Mouse (Mus musculus): ENCODE measurements around the gene Dync1h1.
A peak's percentile ranks its signal among the peaks of the same experiment; 100 is the strongest.

Gene Dync1h1

DNA sequence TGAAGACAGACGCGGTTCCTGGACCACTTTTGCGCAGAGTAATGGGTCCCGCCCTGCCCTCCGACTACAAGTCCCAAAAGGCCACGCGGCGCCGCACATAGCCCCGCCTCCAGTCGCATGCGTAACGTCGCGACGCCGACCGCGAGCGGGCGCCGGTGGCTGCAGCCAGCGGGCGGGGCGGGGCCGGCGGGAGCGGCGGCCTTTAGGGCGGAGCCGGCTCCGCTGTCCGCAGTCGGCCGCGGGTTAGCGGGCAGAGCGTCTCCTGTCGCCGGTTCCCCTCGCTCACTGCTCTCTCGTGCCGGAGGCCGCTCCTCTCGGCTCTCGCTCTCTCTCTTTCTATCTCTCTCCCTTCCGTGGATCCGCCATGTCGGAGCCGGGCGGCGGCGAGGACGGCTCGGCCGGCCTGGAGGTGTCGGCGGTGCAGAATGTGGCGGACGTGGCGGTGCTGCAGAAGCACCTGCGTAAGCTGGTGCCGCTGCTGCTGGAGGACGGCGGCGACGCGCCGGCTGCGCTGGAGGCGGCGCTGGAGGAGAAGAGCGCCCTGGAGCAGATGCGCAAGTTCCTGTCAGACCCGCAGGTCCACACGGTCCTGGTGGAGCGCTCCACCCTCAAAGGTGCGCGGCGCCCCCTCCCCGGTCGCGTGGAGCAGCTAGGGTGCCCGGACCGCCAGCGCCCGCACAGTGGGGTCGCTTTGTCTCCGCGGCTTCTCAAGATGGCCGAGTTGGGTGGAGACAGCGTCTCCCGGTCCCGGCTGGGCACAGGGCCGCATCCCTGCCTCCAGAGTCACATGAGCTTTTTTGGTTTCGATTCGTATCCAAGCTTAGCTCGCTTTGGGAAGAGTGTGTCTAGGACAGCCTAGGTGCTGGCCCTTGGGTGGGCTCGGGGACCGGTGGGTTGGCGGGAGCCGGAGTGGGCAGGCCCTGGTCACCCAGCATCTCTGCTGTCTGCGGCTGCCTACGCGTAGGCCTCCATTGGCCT lies at the start of gene Dync1h1:
Gene Dync1h1 (plus strand): TSS at position 212 of the 978 bp plus-strand sequence.
- peak; percentile 67 for DNase-seq (ENCODE audit: extremely low read depth, low read depth)

DNA sequence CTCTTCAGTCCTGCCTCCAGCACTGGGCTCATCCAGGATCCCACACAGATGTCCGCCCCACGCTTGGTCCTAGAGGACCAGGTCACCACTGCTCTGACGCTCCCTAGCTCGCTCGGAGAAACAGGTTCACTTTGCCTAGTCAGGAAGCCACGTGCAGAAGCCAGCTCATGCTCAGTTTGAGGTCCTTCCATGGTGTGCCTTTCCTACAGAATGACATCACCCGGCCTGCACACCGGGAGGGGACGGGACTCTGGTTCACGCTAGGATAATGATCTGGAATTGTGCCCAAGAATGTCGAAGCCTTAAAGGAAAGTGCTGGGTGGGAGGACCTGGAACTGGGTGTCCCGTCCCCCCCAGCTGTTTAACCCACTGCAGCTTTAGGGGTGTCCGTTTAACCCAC lies 49.1 kb upstream of the Dync1h1 start:
- no peak for DNase-seq (ENCODE audit: extremely low read depth, low read depth)

DNA sequence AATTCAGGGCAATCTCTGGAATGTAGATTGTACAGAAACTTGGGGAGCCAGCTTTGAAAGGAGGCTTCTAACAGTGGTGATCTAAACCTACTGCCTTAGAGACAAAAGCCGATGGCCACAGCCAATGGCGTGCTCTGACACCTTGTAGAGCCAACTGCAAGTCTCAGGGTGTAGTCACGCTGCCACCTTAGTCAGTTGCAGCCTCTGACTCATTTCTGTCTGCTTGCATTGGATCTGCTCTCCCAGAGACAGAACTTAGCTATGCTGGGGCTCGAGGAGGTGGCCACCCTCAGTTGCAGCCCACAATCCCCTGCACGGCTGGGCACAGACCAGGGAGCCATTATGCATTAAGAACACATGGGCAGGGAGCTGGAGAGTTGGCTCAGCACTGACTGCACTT lies 47.9 kb upstream of the Dync1h1 start:
- DNase-seq (ENCODE audit: extremely low read depth, low read depth), result no peak

DNA sequence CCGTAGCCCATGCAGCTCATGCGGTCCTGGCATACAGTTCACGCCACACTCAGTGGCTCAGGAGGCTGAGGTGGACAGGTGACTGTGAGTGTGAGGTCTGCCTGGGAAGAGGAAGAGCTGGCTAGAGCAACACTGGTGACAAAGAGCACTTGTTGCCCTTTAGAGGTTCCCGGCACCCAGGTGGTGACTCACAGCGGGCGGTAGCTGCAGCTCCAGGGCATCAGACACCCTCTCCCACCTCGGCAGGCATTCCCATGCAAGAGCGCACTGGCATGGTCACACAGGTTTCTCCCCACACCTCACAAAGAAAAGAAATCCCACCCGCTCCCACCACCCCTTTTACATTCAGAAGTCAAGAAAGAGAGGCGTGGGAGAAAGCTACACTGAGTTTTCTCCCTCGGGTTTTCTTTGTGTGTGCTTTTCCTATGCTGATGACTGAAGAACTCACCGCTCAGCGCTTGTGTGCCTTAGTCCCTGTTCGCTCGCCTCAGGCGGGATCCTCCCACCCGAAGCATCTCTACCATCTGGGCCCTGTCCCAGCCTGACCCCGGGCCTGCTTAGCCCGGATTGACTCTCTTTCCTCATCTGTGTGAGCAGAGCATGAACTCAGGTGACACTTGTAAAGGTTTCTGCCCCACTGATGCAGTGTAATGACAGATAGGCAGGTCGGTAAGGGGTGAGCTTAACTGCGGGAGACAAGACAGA lies 45.6 kb upstream of the Dync1h1 start:
- no peak for DNase-seq (ENCODE audit: extremely low read depth, low read depth)

DNA sequence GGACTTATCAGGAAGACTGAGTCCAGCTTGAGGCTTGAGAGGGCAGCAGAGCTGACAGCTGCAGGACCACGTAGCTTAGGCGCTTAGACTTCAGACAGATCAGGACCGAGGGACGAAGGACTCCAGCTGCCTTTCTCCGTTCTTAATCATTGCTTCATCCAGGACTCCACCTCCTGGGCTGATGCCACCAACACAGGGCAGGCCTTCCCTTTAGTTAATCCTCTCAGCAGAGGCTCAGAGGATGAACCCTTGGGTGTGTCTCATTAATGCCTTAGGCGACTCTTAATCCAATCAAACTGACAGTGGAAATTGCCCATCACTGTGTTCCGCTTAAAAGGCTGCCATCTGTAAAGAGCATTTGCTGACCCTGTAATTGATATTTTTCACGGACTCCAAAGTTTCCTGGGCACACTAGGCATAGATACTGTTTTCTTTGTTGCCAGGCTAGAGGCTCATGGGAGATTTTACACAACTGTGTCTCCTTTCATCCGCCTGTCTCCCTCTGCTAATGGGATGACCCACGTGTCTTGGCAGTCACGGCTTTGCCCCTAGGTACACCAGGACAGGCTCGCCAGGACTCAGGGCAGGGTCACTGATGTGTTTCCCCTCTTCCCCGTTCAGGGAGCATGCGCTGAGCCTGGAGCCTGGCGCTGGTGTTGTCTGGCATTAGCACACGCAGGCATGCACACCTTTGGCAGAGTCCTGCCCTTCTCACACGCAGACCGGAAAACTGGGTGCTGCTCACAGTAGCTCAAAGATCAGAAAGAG lies 44.2 kb upstream of the Dync1h1 start:
- DNase-seq (ENCODE audit: extremely low read depth, low read depth), result no peak

DNA sequence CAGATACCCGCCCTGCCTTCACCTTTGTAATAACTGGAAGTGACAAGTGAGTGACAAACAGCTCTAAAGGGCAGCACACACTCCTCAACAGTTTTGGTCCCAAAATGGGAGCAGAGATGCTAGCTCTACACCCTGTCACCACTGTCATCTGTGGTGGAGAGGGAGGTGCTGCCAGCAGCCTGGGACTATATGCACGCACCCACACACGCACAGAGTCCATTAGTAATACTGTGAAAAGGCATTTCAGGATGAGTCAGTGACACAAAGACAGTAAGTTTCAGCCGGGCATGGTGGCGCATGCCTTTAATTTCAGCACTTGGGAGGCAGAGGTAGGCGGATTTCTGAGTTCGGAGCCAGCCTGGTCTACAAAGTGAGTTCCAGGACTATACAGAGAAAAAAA lies 43.1 kb upstream of the Dync1h1 start:
- no peak for DNase-seq (ENCODE audit: extremely low read depth, low read depth)

DNA sequence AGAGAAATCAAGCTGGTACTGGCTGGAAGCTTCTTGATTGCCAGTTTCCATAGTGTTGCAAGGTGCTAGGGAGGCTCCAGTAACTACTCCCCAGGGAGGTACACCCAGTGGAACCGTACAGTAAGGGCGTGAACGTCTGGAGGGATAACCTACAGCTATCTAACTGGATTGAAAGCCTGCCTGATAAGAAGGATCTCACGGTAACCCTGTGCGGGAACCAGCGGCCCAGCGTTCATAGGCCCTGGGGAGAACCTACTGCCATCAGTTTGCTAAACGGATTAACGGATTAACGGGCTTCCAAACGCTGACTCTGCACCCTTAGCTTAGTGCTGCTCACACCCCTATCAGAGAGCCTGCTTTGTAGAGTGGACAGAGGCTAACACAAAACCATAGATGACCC lies 37.9 kb upstream of the Dync1h1 start:
- DNase-seq (ENCODE audit: extremely low read depth, low read depth), result no peak

DNA sequence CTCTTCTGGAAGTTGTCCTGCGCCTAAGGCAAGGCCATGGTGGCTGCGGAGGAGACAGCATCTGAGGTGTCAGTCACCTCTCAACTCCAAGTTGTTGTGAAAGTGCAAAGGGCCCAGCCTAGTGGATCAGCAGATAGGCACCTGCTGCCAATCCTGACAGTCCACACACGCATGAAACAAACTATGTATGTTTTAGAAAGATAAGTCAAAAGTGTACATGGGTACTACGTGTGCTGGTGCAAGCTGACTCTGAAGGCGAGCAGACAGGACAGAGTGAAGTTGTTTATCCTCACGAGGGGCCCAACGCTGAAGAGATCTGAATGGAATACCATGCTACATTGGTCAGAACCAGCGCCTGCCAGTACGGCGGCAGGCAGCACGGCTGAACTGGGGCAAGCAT lies 36.4 kb upstream of the Dync1h1 start:
- no peak for DNase-seq (ENCODE audit: extremely low read depth, low read depth)

DNA sequence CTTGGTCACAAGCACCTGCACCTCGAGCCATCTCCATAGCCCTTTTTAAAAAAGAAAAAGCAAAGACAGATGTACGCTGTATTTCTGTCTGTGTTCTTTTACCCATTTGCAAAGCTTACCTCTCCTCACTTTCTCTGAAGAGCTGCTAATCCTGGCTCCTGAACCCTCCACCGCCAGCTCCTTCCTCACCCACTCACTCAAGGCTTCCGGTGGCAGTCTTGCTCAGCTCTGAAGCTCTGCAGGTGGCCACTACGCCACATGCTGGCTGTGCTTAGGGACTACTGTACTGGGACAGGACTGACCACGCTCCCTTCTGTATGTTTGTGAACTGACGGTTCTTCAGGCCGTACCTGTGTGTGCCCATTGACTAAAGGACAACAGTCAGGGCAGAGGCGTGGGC lies 34.9 kb upstream of the Dync1h1 start:
- DNase-seq (ENCODE audit: extremely low read depth, low read depth), result no peak

DNA sequence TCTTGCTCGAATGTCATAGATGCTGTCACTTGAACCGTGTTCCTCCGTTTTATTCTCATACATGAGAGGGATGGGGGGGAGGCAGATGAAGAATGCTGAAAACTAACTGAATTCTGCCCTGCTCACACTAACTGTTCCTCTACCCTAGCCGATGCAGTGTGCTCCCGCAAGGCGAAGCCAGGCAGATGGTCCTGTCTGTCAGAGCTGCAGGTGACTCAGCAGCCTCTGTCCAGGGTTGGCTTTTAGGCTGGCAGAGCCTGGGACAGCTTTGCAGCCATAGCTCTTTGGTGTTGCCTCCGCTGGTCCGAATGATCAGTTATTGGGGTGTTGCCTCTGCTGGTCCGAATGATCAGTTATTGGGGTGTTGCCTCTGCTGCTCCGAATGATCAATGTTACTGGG lies 30.2 kb upstream of the Dync1h1 start:
- DNase-seq (ENCODE audit: extremely low read depth, low read depth), result no peak

DNA sequence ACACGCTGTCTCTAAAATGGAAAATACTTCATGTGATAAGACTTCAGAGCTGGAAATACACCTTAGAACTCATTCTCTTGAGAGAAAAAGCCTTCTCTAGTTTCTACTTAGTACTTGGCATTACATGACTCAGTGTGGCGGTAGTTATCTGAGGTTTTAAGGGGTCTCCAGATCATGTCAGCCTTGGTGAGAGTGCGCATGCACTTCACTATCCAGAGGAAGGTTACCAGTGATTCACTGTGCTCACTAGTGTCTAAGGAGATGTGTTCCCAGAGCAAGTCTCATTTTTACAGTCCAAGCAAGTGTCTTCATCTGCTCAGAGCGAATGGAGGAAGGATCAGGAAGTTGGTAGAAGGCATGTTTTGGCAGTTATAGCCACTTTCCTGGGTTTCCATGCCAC lies 28.9 kb upstream of the Dync1h1 start:
- no peak for DNase-seq (ENCODE audit: extremely low read depth, low read depth)

DNA sequence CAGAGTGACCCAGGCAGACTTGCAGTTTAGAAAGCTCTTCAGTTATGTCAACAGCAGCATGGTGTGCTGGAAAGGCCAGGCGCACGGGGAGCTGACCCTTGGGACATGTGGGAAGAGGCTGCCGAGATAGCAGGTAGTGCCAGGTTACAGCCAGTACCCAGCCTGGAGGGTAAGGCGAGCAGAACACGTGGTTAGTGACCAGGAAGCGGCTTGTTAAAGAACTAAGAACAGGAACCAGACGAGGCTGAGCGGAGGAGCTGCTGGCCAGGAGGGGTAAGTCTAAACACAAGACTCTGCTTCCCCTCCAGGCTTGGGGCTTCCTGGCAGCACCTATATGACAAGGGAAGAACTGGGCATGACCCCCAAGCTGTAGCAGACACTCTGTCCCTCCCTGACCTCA lies 27.6 kb upstream of the Dync1h1 start:
- DNase-seq (ENCODE audit: extremely low read depth, low read depth), result no peak

DNA sequence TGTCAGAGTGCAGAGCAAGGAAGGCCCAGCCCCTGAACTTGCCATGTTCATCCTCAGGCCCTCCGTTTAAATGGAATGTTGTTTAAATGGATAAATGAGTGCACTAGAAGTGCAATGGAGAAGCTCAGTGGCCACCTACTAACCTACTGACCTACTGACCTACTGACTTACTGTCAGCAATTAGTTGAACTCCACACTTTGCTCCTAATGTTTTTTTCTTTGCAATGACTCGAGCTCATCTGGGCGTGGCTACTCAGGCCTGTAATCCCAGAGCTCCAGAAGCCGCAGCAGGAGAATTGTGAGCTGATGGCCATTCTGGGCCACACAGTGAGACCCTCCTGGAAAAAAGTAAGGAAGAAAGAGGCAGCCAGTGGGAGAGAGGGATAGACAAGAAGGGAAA lies 25.3 kb upstream of the Dync1h1 start:
- no peak for DNase-seq (ENCODE audit: extremely low read depth, low read depth)

DNA sequence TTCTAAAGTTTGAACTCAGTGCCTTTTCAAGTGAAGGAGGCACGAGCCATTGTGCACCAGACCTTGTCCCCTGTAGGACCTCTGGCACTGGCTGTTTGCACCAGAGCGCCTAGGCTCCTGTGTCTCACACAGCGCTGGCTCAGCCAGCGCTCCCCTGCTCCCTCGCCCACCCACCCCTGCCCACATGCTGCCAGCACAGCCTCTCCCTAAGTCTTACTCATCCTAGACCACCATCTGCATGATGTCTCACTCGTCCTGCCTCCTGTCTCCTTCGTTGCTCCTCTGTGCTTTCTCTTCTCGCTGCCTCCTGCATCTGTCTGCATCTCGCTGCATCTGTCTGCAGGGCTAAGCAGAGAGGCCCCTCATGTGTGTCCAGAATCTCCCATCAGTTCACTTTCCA lies 22.9 kb upstream of the Dync1h1 start:
- DNase-seq (ENCODE audit: extremely low read depth, low read depth), result no peak

DNA sequence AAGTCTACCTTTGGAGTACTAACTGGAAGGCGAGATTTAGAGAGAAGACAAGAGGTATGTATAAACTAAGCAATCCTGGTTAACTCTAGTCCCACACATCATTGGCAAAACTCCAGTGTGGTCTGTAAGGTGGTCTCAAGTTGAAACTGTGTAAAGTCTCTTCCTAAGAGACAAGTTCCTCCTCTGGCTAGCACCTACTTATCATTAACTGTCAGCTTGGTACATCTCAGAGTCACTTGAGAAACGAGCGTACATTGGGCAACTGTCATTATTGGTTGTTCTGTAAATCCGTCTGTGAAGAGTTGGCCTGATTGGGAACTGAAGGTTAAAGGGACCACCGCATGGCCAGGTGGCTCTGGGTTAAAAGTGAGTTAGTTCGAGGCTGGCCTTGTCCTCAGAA lies 12.6 kb upstream of the Dync1h1 start:
- peak; percentile 80 for DNase-seq (ENCODE audit: extremely low read depth, low read depth)

DNA sequence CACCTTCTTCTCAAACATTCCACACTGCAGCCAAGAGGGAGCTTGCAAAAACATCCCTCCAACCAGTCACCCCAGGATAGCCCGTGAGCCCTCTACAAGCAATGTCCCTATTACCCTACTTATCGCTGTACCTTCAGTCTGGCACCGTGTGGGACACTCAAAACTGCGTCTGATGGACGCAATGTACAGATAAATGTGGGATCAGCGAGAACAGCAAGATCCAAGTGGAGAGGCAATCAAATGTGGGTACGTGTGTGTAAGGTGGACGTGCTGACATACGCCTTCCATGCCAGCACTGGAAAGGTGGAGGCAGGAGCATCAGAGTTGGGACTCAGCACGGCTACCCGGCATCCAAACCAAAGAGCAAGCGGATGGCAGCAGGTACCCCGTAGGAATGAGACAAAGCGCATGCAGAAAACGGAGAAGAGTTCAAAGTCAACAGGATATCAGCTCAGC lies 10.4 kb upstream of the Dync1h1 start:
- DNase-seq (ENCODE audit: extremely low read depth, low read depth), result no peak

DNA sequence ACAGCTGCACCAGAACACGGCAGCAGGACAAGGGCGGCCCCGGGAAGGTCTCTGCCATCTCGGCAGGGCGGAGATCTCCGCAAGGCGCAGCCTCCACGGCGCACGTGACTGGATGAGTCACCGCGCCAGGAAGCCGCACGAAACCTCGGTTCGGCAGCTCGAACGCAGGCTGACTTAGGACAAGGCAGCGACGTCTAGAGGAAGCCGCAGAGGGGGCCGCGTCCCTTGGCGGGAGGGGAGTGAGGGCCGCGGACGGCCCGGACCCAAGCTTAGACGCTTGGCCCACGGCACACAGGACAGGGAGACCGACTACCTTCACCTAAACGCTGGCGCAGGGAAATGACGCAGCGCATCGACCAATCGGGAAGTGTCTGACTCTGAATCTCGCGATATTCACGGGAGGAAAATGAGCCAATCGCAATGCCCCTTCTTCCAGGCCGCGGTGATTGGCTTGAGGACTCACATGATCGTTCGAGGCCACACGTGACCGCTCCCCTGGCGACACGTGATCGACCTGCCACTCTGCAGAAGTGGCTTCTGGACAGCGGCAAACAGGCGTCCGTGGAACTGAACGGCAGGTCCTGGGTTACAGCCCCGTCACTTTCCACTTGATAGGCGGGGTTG lies 9.9 kb upstream of the Dync1h1 start:
- DNase-seq (ENCODE audit: extremely low read depth, low read depth), result peak; percentile 99

DNA sequence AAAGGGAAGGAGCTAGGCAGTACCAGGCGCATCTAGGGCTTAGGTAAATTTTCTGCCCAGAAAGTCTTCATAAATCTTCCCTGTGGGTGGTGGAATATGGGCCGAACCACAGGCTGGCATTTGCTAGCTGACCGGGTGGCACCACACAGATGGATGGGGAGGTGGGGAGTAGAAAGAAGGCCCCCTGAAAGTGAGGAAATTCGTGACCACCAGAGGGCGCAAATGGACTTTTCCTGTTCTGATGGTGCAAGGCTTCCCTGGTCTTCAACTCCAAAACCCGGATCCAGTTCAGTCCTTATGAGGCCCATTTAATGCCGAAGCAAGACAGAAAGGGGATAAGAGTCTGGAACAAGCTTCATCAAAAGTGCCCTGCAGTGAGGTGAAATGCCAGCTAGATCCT lies 2.7 kb upstream of the Dync1h1 start:
- peak; percentile 55 for DNase-seq (ENCODE audit: extremely low read depth, low read depth)

DNA sequence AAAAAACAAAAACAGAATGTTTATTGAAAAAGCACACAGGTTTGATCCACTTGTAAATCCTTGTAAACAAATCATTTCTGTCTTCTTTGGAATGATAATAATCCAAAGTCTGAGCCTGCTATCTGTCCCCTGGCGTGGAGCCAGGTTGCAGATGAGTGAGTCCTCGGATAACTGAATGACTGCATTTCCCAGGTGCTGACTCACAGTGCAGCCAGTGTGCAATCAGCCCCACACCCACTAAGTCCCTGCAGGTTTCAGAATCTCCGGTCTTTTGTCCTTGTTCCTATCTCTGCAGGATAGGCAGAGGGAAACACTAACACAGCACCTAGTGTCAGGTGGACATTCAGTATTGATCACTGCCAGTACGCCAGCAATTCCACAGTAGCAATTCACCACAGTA lies 1.5 kb upstream of the Dync1h1 start:
- DNase-seq (ENCODE audit: extremely low read depth, low read depth), result no peak

DNA sequence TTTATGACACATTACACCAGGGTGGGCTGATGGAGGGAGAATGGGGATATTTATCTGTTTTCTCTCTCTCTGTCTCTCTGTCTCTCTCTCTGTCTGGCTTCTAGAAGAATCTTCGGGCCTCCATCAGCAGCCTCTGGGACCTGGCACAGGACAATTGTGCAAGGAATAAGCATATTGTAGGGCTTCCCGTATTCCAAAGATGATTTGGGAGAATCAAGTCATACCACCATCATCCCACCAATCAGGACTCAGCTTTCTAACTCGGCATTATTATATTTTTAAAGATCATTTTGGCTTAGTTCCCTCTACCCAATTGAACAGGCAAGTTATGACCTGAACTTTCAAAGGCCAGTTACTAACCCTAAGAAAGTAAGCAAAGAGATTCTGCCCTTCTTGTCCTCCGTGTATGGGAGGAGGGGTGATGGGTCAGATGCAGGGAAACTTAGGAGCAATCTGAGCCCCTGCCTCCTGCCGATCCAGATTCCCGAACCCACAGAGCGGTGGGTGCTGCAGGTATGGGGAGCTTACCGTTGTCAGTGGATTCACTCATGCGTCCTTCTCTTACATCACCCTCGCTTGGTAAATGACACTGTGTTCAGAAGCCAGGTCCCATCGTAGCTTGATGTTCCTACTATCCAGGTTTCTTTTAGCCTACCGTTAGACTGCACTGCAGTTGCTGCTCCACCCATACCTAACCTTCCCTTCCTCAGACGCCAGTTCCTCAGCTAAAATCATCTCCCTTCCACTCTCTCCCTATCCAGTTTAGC lies 844 bp upstream of the Dync1h1 start:
- DNase-seq (ENCODE audit: extremely low read depth, low read depth), result no peak

DNA sequence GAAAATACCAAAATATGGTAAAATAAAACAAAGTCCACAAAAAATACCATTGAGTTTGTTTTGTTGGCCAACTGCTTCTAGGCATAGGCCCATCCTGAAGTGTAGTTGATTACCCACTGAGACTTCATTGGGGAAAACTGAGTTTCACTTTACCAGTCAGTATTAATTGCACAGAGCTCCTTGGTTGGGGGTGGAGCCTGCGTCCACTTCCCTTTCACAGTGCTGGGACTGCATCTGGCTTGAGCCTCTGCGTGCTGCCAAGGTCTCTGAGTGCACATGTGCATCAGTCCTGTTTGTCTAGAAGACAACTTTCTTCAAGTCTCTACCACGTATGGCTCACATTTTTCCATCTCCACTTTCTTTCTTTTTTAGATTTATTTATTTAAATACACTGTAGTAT lies 4.9 kb downstream of the Dync1h1 start:
- peak; percentile 61 for DNase-seq (ENCODE audit: extremely low read depth, low read depth)

All from MEL-GATA-1-ER (cell line).